Mouse (Mus musculus) C2C12 (cell line): ENCODE data around the gene Ctsk. TPM values are rescaled to one million over a fixed set of nuclear protein-coding genes. Genes with fewer than 3 reads are reported as not detected.

Experiments used
- H3K27me3 ChIP-seq: one replicate; pipeline ENCODE4 v1.6.1; 2011; ENCODE audit not compliant: control insufficient read depth, insufficient read depth, insufficient read length
- H3K36me3 ChIP-seq: one replicate; pipeline ENCODE4 v1.6.1; 2011; ENCODE audit not compliant: control insufficient read depth, insufficient read depth
- H3K4me3 ChIP-seq: one replicate; pipeline ENCODE4 v1.5.1; 2011; ENCODE audit warnings: mild to moderate bottlenecking, control low read depth; ENCODE audit not compliant: poor library complexity, insufficient read depth, severe bottlenecking
- H3K79me2 ChIP-seq: one replicate; pipeline ENCODE4 v1.6.1; 2011; ENCODE audit not compliant: control insufficient read depth, insufficient read depth
- H3K79me3 ChIP-seq: one replicate; pipeline ENCODE4 v1.6.1; 2011; ENCODE audit warnings: low read depth, control low read depth
- H3ac ChIP-seq: one replicate; pipeline ENCODE3; 2011; ENCODE audit warnings: low read depth; ENCODE audit not compliant: control insufficient read depth, insufficient read length
- CEBPB ChIP-seq: IDR thresholded peaks from one replicate; pipeline ENCODE4 v1.6.1; 2011; ENCODE audit warnings: low read depth, mild to moderate bottlenecking, control low read depth, moderate library complexity
- CTCF ChIP-seq: IDR thresholded peaks from one replicate; pipeline ENCODE4 v1.5.1; 2011; ENCODE audit not compliant: control insufficient read depth, insufficient read depth, insufficient read length
- FOSL1 ChIP-seq: IDR thresholded peaks from one replicate; pipeline ENCODE4 v1.8.0; 2011; ENCODE audit warnings: mild to moderate bottlenecking, low read length; ENCODE audit not compliant: poor library complexity, insufficient read depth, severe bottlenecking
- MAX ChIP-seq: IDR thresholded peaks from one replicate; pipeline ENCODE4 v1.6.1; 2011; ENCODE audit warnings: mild to moderate bottlenecking, control low read depth
- MYOD1 ChIP-seq: IDR thresholded peaks from one replicate; pipeline ENCODE4 v1.6.1; 2011; ENCODE audit warnings: low read depth; ENCODE audit not compliant: control insufficient read depth, insufficient read length
- MYOG ChIP-seq: IDR thresholded peaks from one replicate; pipeline ENCODE4 v1.6.1; 2011; ENCODE audit not compliant: control insufficient read depth, insufficient read length; ENCODE audit errors: extremely low read depth
- USF1 ChIP-seq: IDR thresholded peaks from one replicate; pipeline ENCODE4 v1.6.1; 2011; ENCODE audit warnings: low read depth, mild to moderate bottlenecking, control low read depth, moderate library complexity
- polyA plus RNA-seq: library from polyadenylated mRNA; unstranded; fragments of >200 nt; fragmentation: generic; extraction: Trizol; gene quantifications from one replicate; pipeline ENCODE4 v1.2.1, GENCODE M21; 2012; ENCODE audit warnings: missing spikeins

The Ctsk gene
- polyA plus RNA-seq, 1 experiment: 0.07 TPM

GRCm38 (mm10) chr3:95526111-95526510 lies 27.1 kb downstream of the Ctsk start:
- H3K27me3 ChIP-seq: no peaks in the 10 kb centered on the region
- H3K4me3 ChIP-seq: no peak overlapping the region
- H3ac ChIP-seq: no peak overlapping the region
- H3K79me3 ChIP-seq: no peaks in the 10 kb centered on the region
- TF ChIP-seq FOSL1 (no peak), USF1 (no peak), MYOD1 (no peak), MYOG (no peak), MAX (no peak)
- H3K36me3 ChIP-seq: no peaks in the 10 kb centered on the region
- H3K79me2 ChIP-seq: no peaks in the 10 kb centered on the region

- TF ChIP-seq FOSL1 (no peak), MAX (no peak), CTCF (no peak), CEBPB (no peak), USF1 (no peak), MYOD1 (no peak), MYOG (no peak)
- Histone ChIP-seq H3K79me2 (no peaks in the 10 kb centered on the region), H3K36me3 (no peaks in the 10 kb centered on the region), H3K79me3 (no peaks in the 10 kb centered on the region), H3K4me3 (no peak within 1 kb of the TSS), H3ac (no peak within 1 kb of the TSS), H3K27me3 (no peaks in the 10 kb centered on the region)
Measured at GRCm38 (mm10) chr3:95526622-95527211, 27.7 kb downstream of the Ctsk start, which contains the start of gene Ctss. Gene Ctss, plus strand, starts transcription at chr3:95526786.

- H3K79me2 ChIP-seq: no peaks in the 10 kb centered on the region
- H3ac ChIP-seq: no peak overlapping the region
- TF ChIP-seq MYOG: no peak
- no peak for TF ChIP-seq CTCF
- no peak overlapping the region for H3K4me3 ChIP-seq
- H3K36me3 ChIP-seq: no peaks in the 10 kb centered on the region
- H3K27me3 ChIP-seq: no peaks in the 10 kb centered on the region
- no peaks in the 10 kb centered on the region for H3K79me3 ChIP-seq
Measured at GRCm38 (mm10) chr3:95529814-95530213, 30.8 kb downstream of the Ctsk start.

GRCm38 (mm10) chr3:95531025-95531424 lies 32.0 kb downstream of the Ctsk start:
- Histone ChIP-seq H3K27me3 (no peaks in the 10 kb centered on the region), H3K79me2 (no peaks in the 10 kb centered on the region), H3K79me3 (no peaks in the 10 kb centered on the region), H3ac (no peak overlapping the region), H3K36me3 (no peaks in the 10 kb centered on the region), H3K4me3 (no peak overlapping the region)
- TF ChIP-seq MAX (no peak), CTCF (no peak), MYOG (no peak), MYOD1 (no peak), CEBPB (no peak), FOSL1 (no peak)

GRCm38 (mm10) chr3:95533364-95533763 lies 34.3 kb downstream of the Ctsk start:
- H3K79me2 ChIP-seq: no peaks in the 10 kb centered on the region
- H3K79me3 ChIP-seq: no peaks in the 10 kb centered on the region
- H3K36me3 ChIP-seq: no peaks in the 10 kb centered on the region
- no peak for TF ChIP-seq MAX
- no peak overlapping the region for H3ac ChIP-seq
- no peaks in the 10 kb centered on the region for H3K27me3 ChIP-seq
- no peak overlapping the region for H3K4me3 ChIP-seq

- H3K4me3 ChIP-seq: no peak overlapping the region
- TF ChIP-seq USF1 (no peak), MYOD1 (no peak), CTCF (no peak), CEBPB (no peak), MYOG (no peak), MAX (no peak), FOSL1 (no peak)
- H3K79me2 ChIP-seq: no peaks in the 10 kb centered on the region
- H3K79me3 ChIP-seq: no peaks in the 10 kb centered on the region
- H3K36me3 ChIP-seq: no peaks in the 10 kb centered on the region
- no peaks in the 10 kb centered on the region for H3K27me3 ChIP-seq
- H3ac ChIP-seq: no peak overlapping the region
Measured at GRCm38 (mm10) chr3:95534927-95535326, 35.9 kb downstream of the Ctsk start.
